Mouse (Mus musculus): Measurements from ENCODE around the gene Zfp523.

DNA sequence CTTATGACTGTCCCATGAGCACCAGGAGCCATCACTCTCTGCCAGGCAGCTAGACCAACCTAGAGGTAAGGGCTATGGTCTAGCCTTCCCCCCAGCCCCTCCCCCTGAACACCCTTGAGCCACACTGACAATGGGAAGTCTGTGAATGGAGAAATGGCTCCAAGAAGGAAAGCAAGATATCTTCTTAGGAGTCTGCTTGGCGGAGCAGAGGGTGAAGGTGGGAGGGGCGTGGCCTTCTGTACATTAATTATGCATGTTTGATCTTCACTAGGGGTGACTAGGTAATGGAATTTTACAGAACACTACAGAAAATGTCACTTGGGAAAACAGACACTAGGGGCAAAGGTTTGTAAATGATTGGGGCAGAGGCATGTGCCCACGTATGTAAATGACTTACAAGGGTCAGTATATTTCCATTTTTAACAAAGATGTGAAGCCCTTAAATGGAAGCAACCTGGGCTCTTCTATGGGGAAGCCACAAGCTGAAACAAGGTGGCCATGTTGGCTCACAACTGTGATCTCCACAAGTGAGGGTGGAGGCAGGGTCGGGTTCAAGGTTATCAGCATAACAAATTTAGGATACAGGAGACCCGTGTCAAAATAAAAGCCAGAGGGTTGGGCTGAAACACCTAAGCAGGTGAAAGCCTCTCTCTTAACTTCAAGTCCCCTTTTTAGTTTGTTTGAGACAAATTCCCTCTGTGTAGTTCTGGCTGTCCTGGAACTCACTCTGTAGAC, 46.4 kb upstream of the Zfp523 start:
- TF ChIP-seq CTCF (conservative IDR thresholded peaks at IDR 0.05; ENCODE audit: low read length) (no peak), NANOG (IDR thresholded peaks at IDR 0.05; ENCODE audit: borderline replicate concordance, low read length) (no peak), POU5F1 (IDR thresholded peaks at IDR 0.05; ENCODE audit: borderline replicate concordance, low read length) (no peak)

All from E14TG2a.4 (cell line).